Mouse (Mus musculus) embryonic facial prominence, embryonic 12.5 days (tissue): ENCODE data around the gene Reps1. TPM values are rescaled to one million over a fixed set of nuclear protein-coding genes. Genes with fewer than 3 reads are reported as not detected.
A peak's percentile ranks its signal among the peaks of the same experiment; 100 is the strongest.

Experiments
- ATAC-seq: fragments of 200-750 bp; cut with Nextera tagmentation; 2 replicates; pipeline ENCODE4 v1.8.0; 2017; ENCODE audit not compliant: insufficient number of reproducible peaks, insufficient read depth, low FRiP score, low TSS enrichment
- H3K27ac ChIP-seq: fragments of 300-500 bp; sonication (generic); 2 replicates; pipeline ENCODE4 v1.5.1; 2016; ENCODE audit warnings: mild to moderate bottlenecking
- H3K27me3 ChIP-seq: fragments of 300-500 bp; sonication (generic); 2 replicates; pipeline ENCODE4 v1.6.1; 2016; ENCODE audit warnings: mild to moderate bottlenecking, moderate library complexity
- H3K36me3 ChIP-seq: fragments of 300-500 bp; sonication (generic); 2 replicates; pipeline ENCODE4 v1.6.1; 2016; ENCODE audit warnings: mild to moderate bottlenecking
- H3K4me1 ChIP-seq: fragments of 300-500 bp; sonication (generic); 2 replicates; pipeline ENCODE4 v1.6.1; 2016
- H3K4me2 ChIP-seq: fragments of 300-500 bp; sonication (generic); replicated peaks from 2 replicates; pipeline ENCODE4 v1.6.1; 2016; ENCODE audit warnings: mild to moderate bottlenecking, moderate library complexity
- H3K4me3 ChIP-seq: fragments of 300-500 bp; sonication (generic); 2 replicates; pipeline ENCODE4 v1.5.1; 2016; ENCODE audit warnings: mild to moderate bottlenecking
- H3K9ac ChIP-seq: fragments of 300-500 bp; sonication (generic); 2 replicates; pipeline ENCODE4 v1.6.1; 2016; ENCODE audit warnings: mild to moderate bottlenecking, moderate library complexity
- H3K9me3 ChIP-seq: fragments of 300-500 bp; sonication (generic); 2 replicates; pipeline ENCODE4 v1.6.1; 2016; ENCODE audit warnings: mild to moderate bottlenecking, moderate library complexity
- WGBS: fragments of 180-500 bp; shearing (Covaris S2); methylation state at CpG from one replicate; pipeline ENCODE4 v1.1.7; 2016; 5-methylcytosine and 5-hydroxymethylcytosine counted together
- polyA plus RNA-seq: library from polyadenylated mRNA; unstranded; fragments of >200 nt; fragmentation: Nextera tagmentation; extraction: Ambion mirVana; gene quantifications from 2 replicates; pipeline ENCODE4 v1.2.1, GENCODE M21; 2016

Reps1 gene
- polyA plus RNA-seq, 1 experiment from 2014 or later: 23.8 TPM

DNA sequence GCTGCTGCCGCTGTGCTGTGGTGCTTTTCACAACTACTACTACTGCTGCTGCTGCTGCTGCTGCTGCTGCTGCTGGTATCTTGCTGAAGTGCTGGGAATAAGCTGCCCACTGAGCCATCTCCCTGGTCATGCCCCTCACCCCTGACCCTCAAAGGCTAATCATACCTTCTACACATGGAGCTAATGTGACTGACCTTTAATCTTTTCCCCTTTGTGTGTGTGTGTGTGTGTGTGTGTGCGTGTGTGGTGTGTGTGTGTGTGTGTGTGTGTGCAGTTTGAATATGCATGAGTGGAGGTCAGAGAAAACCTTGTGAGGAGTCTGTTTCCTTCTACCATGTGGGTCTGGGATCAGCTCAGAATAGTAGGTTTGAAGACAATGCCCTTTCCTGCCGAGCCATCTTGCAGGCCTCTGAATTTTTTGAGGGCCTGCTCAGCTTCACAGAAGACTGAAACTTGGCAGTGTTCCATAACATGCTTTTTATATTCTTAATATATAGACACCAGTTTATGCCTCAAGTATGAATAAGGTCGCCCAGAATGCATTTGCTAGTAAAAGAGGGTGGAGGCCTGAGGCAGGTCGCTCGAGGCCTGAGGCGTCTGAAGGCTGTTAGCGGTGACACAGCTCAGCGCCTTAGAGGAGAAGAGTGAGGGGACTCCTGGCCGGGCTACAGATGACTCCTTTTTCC is 12.2 kb downstream of the Reps1 start:
- no peak overlapping the region for H3K4me3 ChIP-seq
- no peaks in the 10 kb centered on the region for H3K27me3 ChIP-seq
- H3K36me3 ChIP-seq: no peaks in the 10 kb centered on the region
- WGBS: 74% methylated on average over 10 of the region's 10 CpGs
- no peak overlapping the region for H3K4me2 ChIP-seq
- no peak overlapping the region for H3K9ac ChIP-seq
- H3K4me1 ChIP-seq: peaks cover 8% of the 10 kb centered on the region
- ATAC-seq: no peak
- H3K27ac ChIP-seq: no peak overlapping the region
- no peaks in the 10 kb centered on the region for H3K9me3 ChIP-seq

DNA sequence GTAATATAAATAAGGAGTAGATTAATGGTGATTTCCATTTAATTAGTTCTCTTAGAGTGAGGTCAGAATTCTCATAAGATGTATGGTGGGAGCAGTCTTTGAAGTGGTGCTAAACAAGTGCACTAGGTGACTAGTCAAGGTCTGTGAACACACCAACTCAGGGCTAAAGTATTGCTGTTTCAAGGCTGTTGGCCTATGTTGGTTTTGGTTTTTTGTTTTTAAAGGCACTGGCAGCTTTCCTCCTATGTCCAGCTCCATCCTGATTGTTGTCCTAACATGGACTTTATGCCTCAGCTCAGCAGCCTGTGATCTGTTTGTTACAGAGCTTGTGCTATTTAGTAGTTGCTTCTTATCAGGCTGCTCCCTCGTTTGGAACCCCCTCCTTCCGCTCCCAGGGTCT is 13.2 kb downstream of the Reps1 start:
- H3K9ac ChIP-seq: no peak overlapping the region

DNA sequence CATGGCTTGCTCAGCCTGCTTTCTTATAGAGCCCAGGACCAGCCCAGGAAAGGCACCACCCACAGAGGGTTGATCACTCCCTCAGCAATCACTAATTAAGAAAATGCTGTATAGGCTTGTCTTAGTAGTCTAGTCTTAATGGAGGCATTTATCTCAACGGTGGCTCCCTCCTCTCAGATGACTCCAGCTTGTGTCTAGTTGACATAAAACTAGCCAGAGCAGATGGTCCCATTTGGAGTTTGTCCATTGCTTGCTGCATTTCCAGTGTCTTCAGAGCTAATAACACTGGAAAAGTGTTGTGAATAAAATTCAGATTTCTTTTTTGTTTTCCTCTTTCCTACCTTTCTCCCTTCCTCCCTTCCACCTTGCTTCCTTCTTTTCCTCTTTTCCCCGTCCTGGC is 13.9 kb downstream of the Reps1 start:
- no peak for ATAC-seq
- H3K4me2 ChIP-seq: no peak overlapping the region
- WGBS: 78% methylated on average over 2 of the region's 2 CpGs
- H3K4me3 ChIP-seq: no peak overlapping the region
- H3K36me3 ChIP-seq: no peaks in the 10 kb centered on the region
- H3K9ac ChIP-seq: no peak overlapping the region
- H3K4me1 ChIP-seq: peaks cover 8% of the 10 kb centered on the region
- no peaks in the 10 kb centered on the region for H3K27me3 ChIP-seq
- H3K27ac ChIP-seq: no peak overlapping the region
- H3K9me3 ChIP-seq: no peaks in the 10 kb centered on the region

More for the DNA sequence above, 13.2 kb downstream of the Reps1 start:
- Histone ChIP-seq H3K9me3 (no peaks in the 10 kb centered on the region), H3K27ac (no peak overlapping the region), H3K36me3 (no peaks in the 10 kb centered on the region), H3K4me3 (no peak overlapping the region), H3K4me2 (no peak overlapping the region), H3K4me1 (peaks cover 8% of the 10 kb centered on the region), H3K27me3 (no peaks in the 10 kb centered on the region)
- WGBS: 83% methylated on average over 2 of the region's 2 CpGs
- no peak for ATAC-seq

DNA sequence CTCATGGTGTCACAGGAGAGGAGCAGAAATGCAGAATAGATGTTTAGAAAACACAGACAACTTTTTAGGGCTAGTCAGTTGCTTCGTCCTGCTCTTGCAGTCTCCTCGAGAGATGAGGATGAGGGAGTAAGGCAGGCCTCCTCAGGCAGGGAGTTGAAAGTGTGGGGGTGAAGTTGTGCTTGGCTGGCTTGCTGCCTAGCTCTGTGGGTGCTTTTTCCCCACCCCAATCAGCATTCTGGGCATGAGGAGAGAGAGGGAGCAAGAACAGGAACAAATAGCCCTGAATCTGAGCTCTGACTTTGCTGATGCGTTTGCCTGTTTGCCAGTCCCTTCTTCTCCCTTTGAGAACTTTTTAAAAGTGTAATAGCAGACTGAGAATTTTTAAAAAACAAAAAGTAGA is 14.5 kb downstream of the Reps1 start:
- 85% methylated on average over 3 of the region's 3 CpGs for WGBS
- no peaks in the 10 kb centered on the region for H3K36me3 ChIP-seq
- H3K27ac ChIP-seq: no peak overlapping the region

DNA sequence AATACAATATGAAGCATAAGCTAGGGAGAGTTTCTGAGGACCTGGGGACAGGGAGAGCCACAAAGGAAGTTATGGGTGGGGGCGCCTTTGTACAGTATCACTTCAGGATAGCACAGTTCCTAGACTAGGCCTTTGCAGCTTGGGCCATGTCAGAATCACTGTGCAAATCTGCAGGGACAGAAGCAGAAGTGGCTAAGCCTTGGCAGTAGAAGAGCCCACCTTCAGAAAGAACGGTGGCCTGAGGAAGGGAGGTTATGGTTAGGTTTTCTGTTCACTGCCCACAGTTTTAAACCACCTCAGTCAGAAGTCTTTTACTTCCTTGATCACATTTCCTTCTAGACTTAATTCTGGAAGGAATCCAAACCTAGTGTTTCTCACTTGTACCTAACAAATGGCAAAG is 15.0 kb downstream of the Reps1 start:
- WGBS: 90% methylated on average over 2 of the region's 2 CpGs
- Histone ChIP-seq H3K27me3 (no peaks in the 10 kb centered on the region), H3K4me3 (no peak overlapping the region), H3K36me3 (no peaks in the 10 kb centered on the region), H3K27ac (no peak overlapping the region), H3K9me3 (no peaks in the 10 kb centered on the region), H3K9ac (no peak overlapping the region), H3K4me1 (peaks cover 8% of the 10 kb centered on the region), H3K4me2 (no peak overlapping the region)
- ATAC-seq: no peak

More for the DNA sequence above, 14.5 kb downstream of the Reps1 start:
- no peak for ATAC-seq
- H3K9ac ChIP-seq: no peak overlapping the region
- peaks cover 8% of the 10 kb centered on the region for H3K4me1 ChIP-seq
- H3K4me3 ChIP-seq: no peak overlapping the region
- no peaks in the 10 kb centered on the region for H3K9me3 ChIP-seq
- no peaks in the 10 kb centered on the region for H3K27me3 ChIP-seq
- no peak overlapping the region for H3K4me2 ChIP-seq

DNA sequence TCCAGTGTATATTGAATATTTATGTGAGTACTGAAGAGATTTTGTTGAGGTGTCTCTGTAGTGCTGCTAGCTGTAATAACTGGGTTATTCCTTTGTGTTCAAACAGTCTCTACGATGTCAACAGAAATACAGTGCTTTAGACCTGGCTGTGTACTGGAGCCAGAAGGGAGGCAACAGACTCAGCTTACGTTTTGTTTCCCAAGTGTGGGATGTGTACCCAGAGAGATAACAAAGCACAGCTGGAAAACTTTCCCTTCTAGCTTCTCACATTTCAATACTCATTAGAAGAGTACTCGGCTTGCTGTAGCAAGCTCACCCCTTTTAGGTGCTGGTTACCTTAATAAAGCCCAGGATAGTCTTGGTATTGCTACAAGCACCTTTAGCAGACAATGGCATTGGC is 17.2 kb downstream of the Reps1 start:
- H3K9ac ChIP-seq: no peak overlapping the region
- no peaks in the 10 kb centered on the region for H3K9me3 ChIP-seq
- peaks cover under 1% of the 10 kb centered on the region for H3K4me1 ChIP-seq
- WGBS: 65% methylated on average over 3 of the region's 3 CpGs
- H3K27me3 ChIP-seq: no peaks in the 10 kb centered on the region
- no peak overlapping the region for H3K27ac ChIP-seq
- no peaks in the 10 kb centered on the region for H3K36me3 ChIP-seq
- no peak for ATAC-seq
- no peak overlapping the region for H3K4me3 ChIP-seq
- H3K4me2 ChIP-seq: no peak overlapping the region

DNA sequence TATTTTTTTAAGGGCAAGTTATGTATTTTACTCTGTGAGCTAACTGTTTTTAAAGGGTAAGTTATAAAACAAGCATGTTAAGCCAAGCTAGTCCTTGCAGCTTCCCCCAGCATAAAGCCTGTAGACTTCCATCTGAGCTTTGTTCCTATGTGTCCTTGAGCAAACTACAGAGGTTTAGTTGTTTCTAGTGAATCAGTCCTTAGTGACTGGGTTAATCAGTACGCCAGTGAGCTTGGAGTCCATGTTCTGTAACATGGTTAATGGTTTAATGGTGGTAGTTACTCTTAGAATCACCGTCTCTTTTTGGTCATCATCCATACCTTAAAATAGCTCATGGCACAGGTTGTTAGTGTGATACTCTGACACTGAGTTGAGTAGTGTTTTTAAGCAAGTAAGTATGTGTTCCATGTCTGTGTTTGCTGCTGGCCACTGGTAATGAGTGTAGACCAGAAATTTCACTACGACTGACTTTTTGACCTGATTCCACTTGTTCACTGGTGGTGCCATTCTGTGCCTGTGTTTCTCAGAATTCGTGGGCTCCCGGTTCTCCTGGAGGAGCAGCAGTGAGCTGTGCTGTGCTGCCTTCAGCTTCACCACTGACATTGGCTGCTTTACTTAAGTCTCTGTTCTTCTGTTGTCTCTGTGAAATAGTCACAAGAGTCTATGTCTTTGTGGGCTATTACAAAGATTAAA is 18.9 kb downstream of the Reps1 start:
- 85% methylated on average over 5 of the region's 5 CpGs for WGBS
- Histone ChIP-seq H3K4me1 (no peaks in the 10 kb centered on the region), H3K4me2 (no peak overlapping the region), H3K4me3 (no peak overlapping the region), H3K27ac (no peak overlapping the region), H3K9me3 (no peaks in the 10 kb centered on the region), H3K9ac (no peak overlapping the region), H3K27me3 (no peaks in the 10 kb centered on the region), H3K36me3 (no peaks in the 10 kb centered on the region)
- no peak for ATAC-seq

DNA sequence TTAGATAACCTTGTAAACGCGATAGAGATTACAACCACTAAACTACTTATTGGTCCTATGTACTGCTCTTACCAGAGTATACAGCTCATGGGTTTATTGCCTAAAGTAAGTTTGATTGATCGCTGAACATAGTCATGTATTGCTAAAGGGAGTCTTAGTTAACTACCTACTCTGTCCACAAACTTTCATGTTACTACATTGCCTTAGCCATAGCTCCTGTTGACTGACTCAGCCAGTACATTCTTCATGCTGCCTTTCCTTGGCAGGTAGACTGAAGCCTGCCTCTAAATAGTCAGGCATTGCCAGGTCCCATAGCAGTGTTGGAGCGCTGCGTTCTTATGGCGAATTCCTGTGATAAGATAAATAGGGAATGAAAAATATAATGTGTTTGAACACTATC is 20.2 kb downstream of the Reps1 start:
- Histone ChIP-seq H3K27me3 (no peaks in the 10 kb centered on the region), H3K4me1 (no peaks in the 10 kb centered on the region)
- 95% methylated on average over 6 of the region's 6 CpGs for WGBS

DNA sequence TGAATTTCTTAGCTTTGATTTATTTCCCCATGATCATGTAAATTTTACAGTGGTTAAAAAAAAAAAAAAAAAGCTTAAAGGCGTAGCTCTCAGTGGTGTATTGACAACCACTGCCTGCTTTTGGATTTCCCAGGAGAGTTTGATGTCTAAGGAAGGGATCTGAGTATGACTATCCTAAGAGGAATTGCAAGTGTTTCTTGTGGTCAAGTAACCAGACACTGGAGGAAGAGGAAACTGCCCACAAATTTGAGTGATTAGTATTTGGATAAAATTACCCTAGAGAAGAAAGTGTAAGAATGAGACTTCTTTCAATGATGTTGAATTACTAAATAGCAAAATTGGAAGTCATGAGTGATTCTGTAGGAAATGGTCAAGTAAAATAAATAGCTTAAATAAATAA is 25.9 kb downstream of the Reps1 start:
- Histone ChIP-seq H3K4me3 (no peak overlapping the region), H3K4me1 (no peaks in the 10 kb centered on the region), H3K4me2 (no peak overlapping the region), H3K27ac (no peak overlapping the region), H3K9me3 (no peaks in the 10 kb centered on the region), H3K27me3 (no peaks in the 10 kb centered on the region), H3K9ac (no peak overlapping the region), H3K36me3 (no peaks in the 10 kb centered on the region)
- no peak for ATAC-seq
- WGBS: 57% methylated on average over 1 of the region's 1 CpGs

More for the DNA sequence above, 20.2 kb downstream of the Reps1 start:
- no peaks in the 10 kb centered on the region for H3K9me3 ChIP-seq
- H3K4me3 ChIP-seq: no peak overlapping the region
- H3K9ac ChIP-seq: no peak overlapping the region
- H3K4me2 ChIP-seq: no peak overlapping the region
- no peak overlapping the region for H3K27ac ChIP-seq
- no peaks in the 10 kb centered on the region for H3K36me3 ChIP-seq
- ATAC-seq: no peak

DNA sequence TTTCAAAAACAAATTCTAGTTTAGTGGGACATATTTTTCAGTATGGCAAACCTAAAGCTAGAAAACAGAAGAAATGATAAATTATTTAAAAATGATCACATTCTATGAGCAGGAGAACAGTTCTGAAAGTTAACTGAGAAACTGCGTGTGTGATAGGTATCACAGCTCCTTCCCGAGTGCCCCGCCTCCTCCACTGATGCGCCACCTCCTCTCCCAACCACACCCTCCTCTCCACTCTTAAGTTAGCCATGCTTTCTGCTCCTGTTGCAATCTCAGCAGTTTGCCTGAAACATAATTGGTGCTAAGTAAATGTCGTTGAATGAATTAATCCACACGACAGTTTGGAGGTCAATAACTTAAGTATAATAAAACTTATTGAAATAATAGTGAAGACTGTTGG is 27.1 kb downstream of the Reps1 start:
- no peak overlapping the region for H3K27ac ChIP-seq
- H3K4me1 ChIP-seq: no peaks in the 10 kb centered on the region
- 94% methylated on average over 6 of the region's 6 CpGs for WGBS
- no peak overlapping the region for H3K4me3 ChIP-seq
- no peaks in the 10 kb centered on the region for H3K27me3 ChIP-seq
- no peak for ATAC-seq
- no peak overlapping the region for H3K4me2 ChIP-seq
- H3K9me3 ChIP-seq: no peaks in the 10 kb centered on the region
- H3K9ac ChIP-seq: no peak overlapping the region
- no peaks in the 10 kb centered on the region for H3K36me3 ChIP-seq

DNA sequence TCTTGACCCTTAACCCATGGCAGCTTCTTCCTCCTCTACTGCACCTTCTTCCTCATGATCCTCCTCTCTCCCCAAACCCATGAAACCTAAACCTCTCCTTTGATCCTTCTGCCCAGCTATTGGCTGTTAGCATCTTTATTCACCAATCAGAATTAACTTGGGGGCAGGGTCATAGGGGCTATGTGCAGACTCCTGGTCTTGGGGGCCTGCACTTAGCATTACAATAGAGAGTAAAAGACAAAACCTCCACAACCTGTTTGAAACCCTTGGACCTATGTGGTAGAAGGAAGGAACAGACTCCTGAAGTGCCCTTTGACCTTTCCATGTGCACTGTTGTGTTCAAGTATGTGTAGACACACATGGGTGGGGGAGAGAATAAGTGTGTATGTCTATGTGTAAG is 35.0 kb downstream of the Reps1 start:
- Histone ChIP-seq H3K4me2 (no peak overlapping the region), H3K27ac (no peak overlapping the region), H3K9me3 (no peaks in the 10 kb centered on the region), H3K4me1 (no peaks in the 10 kb centered on the region), H3K9ac (no peak overlapping the region), H3K27me3 (no peaks in the 10 kb centered on the region), H3K36me3 (peaks cover 15% of the 10 kb centered on the region), H3K4me3 (no peak overlapping the region)
- no peak for ATAC-seq

DNA sequence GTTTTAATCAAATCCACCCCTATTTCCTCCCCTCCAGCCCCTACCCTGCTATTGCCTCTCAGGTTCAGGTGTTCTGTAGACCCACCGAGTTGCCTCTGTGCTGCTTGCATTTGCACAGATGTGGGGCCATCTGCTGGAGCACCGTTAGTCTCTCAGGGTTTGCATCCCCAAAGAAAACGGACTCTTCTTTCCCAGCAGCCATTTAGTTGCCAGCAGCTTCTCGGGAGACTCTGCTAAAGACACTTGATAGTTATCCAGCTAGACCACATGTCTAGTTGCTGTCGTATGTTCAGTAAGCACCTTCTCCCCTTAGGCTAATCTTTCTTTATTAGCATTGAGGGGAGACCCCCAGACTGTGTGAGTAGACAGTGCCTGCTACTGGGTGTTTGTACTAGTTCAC is 46.5 kb downstream of the Reps1 start:
- Histone ChIP-seq H3K36me3 (peaks cover 25% of the 10 kb centered on the region), H3K9me3 (no peaks in the 10 kb centered on the region), H3K27ac (no peak overlapping the region), H3K4me1 (no peaks in the 10 kb centered on the region), H3K9ac (no peak overlapping the region), H3K4me3 (no peak overlapping the region), H3K27me3 (no peaks in the 10 kb centered on the region), H3K4me2 (no peak overlapping the region)
- WGBS: 65% methylated on average over 5 of the region's 5 CpGs
- 0 out of 2 replicates have a peak, but pooled peaks have one; percentile 6 for ATAC-seq
